Mouse (Mus musculus) lung, embryonic 14.5 days (tissue): ENCODE measurements around the gene Cxcl10. TPM values are rescaled to one million over a fixed set of nuclear protein-coding genes. Genes with fewer than 3 reads are reported as not detected.

Source experiments
- ATAC-seq: fragments of 200-750 bp; cut with Nextera tagmentation; 2 replicates; pipeline ENCODE4 v1.8.0; 2017; ENCODE audit warnings: mild to moderate bottlenecking, moderate TSS enrichment, moderate library complexity; ENCODE audit not compliant: insufficient read depth
- DNase-seq: peaks from one replicate; pipeline ENCODE4 v3.0.0-alpha.2; 2015
- H3K27ac ChIP-seq: fragments of 300-500 bp; sonication (generic); 2 replicates; pipeline ENCODE4 v1.5.1; 2014; ENCODE audit warnings: low read depth, mild to moderate bottlenecking, moderate library complexity
- H3K27me3 ChIP-seq: fragments of 300-500 bp; sonication (generic); 2 replicates; pipeline ENCODE4 v1.6.1; 2014; ENCODE audit warnings: low read length, control low read depth; ENCODE audit not compliant: insufficient read depth
- H3K36me3 ChIP-seq: fragments of 300-500 bp; sonication (generic); 2 replicates; pipeline ENCODE4 v1.6.1; 2014; ENCODE audit warnings: control low read depth; ENCODE audit not compliant: insufficient read depth
- H3K4me1 ChIP-seq: fragments of 300-500 bp; sonication (generic); 2 replicates; pipeline ENCODE4 v1.6.1; 2014; ENCODE audit warnings: antibody characterized with exemption, control low read depth; ENCODE audit not compliant: insufficient read depth
- H3K4me2 ChIP-seq: fragments of 300-500 bp; sonication (generic); 2 replicates; pipeline ENCODE4 v1.6.1; 2014; ENCODE audit warnings: mild to moderate bottlenecking
- H3K4me3 ChIP-seq: fragments of 300-500 bp; sonication (generic); 2 replicates; pipeline ENCODE4 v1.5.1; 2014; ENCODE audit warnings: low read depth, low read length
- H3K9ac ChIP-seq: fragments of 300-500 bp; sonication (generic); 2 replicates; pipeline ENCODE4 v1.6.1; 2014
- H3K9me3 ChIP-seq: fragments of 300-500 bp; sonication (generic); 2 replicates; pipeline ENCODE4 v1.6.1; 2016; ENCODE audit warnings: low read depth, low read length, control low read depth
- CTCF ChIP-seq: IDR thresholded peaks from 2 replicates; pipeline ENCODE4 v1.5.1; 2016; ENCODE audit warnings: antibody characterized with exemption, low read depth
- WGBS: fragments of 180-500 bp; shearing (Covaris S2); extraction: QIAGEN DNeasy Blood & Tissue Kit; methylation state at CpG from one replicate; pipeline ENCODE4 v1.1.7; 2014; 5-methylcytosine and 5-hydroxymethylcytosine counted together
- polyA plus RNA-seq: library from polyadenylated mRNA; unstranded; fragments of >200 nt; fragmentation: Nextera tagmentation; extraction: Ambion mirVana; gene quantifications from 2 replicates; pipeline ENCODE4 v1.2.1, GENCODE M21; 2014

Cxcl10 gene
- polyA plus RNA-seq, 1 experiment from 2014 or later: not detected

- Histone ChIP-seq H3K9me3 (no peaks in the 10 kb centered on the region), H3K4me2 (no peak overlapping the region), H3K4me1 (0 out of 2 replicates have a peak, but pooled peaks cover 2% of the 10 kb centered on the region), H3K9ac (no peak overlapping the region), H3K27ac (no peak overlapping the region), H3K4me3 (no peak overlapping the region), H3K36me3 (no peaks in the 10 kb centered on the region), H3K27me3 (no peaks in the 10 kb centered on the region)
- TF ChIP-seq CTCF: no peak
- ATAC-seq (no peak), DNase-seq (no peak)
- WGBS: 71% methylated on average over 3 of the region's 3 CpGs
Measured at GRCm38 (mm10) chr5:92336743-92337142, 11.9 kb downstream of the Cxcl10 start.

GRCm38 (mm10) chr5:92332359-92332840 lies 16.3 kb downstream of the Cxcl10 start:
- Histone ChIP-seq H3K27ac (peak overlapping the region; percentile 90), H3K27me3 (no peaks in the 10 kb centered on the region), H3K36me3 (no peaks in the 10 kb centered on the region), H3K4me1 (0 out of 2 replicates have a peak, but pooled peaks cover 2% of the 10 kb centered on the region), H3K9me3 (no peaks in the 10 kb centered on the region), H3K4me3 (no peak overlapping the region), H3K9ac (no peak overlapping the region), H3K4me2 (peak overlapping the region; percentile 44; the same call in 1 of the 2 replicates)
- ATAC-seq: peak; percentile 88
- peak; percentile 87 for DNase-seq
- 36% methylated on average over 9 of the region's 9 CpGs for WGBS
- TF ChIP-seq CTCF: no peak

- 0 out of 2 replicates have a peak, but pooled peaks cover 2% of the 10 kb centered on the region for H3K4me1 ChIP-seq
- no peak for TF ChIP-seq CTCF
- H3K27me3 ChIP-seq: no peaks in the 10 kb centered on the region
- 89% methylated on average over 17 of the region's 17 CpGs for WGBS
- peak; percentile 38; the same call in 1 of the 2 replicates for ATAC-seq
- H3K4me2 ChIP-seq: peak within 1 kb of the TSS; percentile 44; the same call in 1 of the 2 replicates
- no peaks in the 10 kb centered on the region for H3K36me3 ChIP-seq
- no peak within 1 kb of the TSS for H3K4me3 ChIP-seq
- H3K9me3 ChIP-seq: no peaks in the 10 kb centered on the region
- no peak for DNase-seq
- peak within 1 kb of the TSS; percentile 90 for H3K27ac ChIP-seq
- no peak within 1 kb of the TSS for H3K9ac ChIP-seq
Measured at GRCm38 (mm10) chr5:92331635-92332338, 16.9 kb downstream of the Cxcl10 start, which contains the start of gene Art3. Art3 (plus strand) TSS chr5:92331827.

- H3K4me1 ChIP-seq: 0 out of 2 replicates have a peak, but pooled peaks cover 2% of the 10 kb centered on the region
- no peak overlapping the region for H3K27ac ChIP-seq
- no peak overlapping the region for H3K4me2 ChIP-seq
- no peaks in the 10 kb centered on the region for H3K36me3 ChIP-seq
- H3K4me3 ChIP-seq: no peak overlapping the region
- H3K9me3 ChIP-seq: no peaks in the 10 kb centered on the region
- ATAC-seq (no peak), DNase-seq (no peak)
- H3K9ac ChIP-seq: no peak overlapping the region
- H3K27me3 ChIP-seq: no peaks in the 10 kb centered on the region
- no peak for TF ChIP-seq CTCF
- WGBS: 81% methylated on average over 12 of the region's 12 CpGs
Measured at GRCm38 (mm10) chr5:92331122-92331521, 17.6 kb downstream of the Cxcl10 start.

DNA sequence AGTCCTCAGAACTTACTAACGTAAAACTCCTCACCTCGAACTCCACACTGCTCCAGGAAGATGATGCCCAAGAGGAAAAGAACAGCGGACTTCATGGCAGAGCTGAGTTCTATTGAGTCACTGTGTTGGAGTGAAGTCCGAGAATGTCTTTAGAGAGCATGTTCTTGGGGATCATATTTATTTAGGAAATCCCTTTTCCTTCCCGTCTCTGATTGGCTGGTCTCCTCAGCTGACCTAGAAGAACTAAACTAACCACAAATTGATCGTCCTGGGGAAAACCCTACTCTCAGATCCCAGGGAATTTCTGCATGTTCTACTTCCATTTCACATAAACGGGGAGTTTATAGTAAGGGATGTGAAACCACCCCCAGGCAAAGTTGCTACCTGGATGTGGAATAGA lies 20.8 kb downstream of the Cxcl10 start, which contains the start of gene Cxcl9:
Cxcl9 (minus strand) TSS at position 151 of the 400 bp plus-strand sequence.
- H3K4me1 ChIP-seq: peaks cover 10% of the 10 kb centered on the region; the same call in 1 of the 2 replicates
- H3K9ac ChIP-seq: no peak within 1 kb of the TSS
- no peaks in the 10 kb centered on the region for H3K27me3 ChIP-seq
- no peaks in the 10 kb centered on the region for H3K36me3 ChIP-seq
- no peak for TF ChIP-seq CTCF
- no peaks in the 10 kb centered on the region for H3K9me3 ChIP-seq
- DNase-seq (no peak), ATAC-seq (no peak)
- H3K4me3 ChIP-seq: no peak within 1 kb of the TSS
- H3K27ac ChIP-seq: no peak within 1 kb of the TSS
- H3K4me2 ChIP-seq: no peak within 1 kb of the TSS
- 79% methylated on average over 7 of the region's 7 CpGs for WGBS

DNA sequence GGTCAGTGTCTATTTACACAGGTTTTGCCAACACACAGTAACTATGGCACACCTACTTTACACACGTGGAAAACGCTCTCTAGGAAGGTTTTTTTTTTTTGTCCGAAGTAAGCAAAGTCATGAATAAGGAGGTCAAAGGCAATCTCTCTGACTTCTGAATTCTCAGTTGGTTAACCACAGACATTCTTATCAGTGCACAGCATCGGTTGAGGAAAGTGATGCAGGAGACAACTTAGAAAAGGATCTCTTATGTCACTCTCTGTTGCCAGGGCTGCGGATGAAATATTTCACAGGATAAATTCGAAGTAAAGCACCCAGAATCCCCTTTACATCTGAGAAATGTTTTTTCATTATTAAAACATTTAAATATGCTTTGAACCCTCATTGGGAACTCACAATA lies 21.3 kb downstream of the Cxcl10 start:
- Histone ChIP-seq H3K4me3 (no peak overlapping the region), H3K4me1 (peaks cover 10% of the 10 kb centered on the region; the same call in 1 of the 2 replicates), H3K4me2 (no peak overlapping the region), H3K27ac (no peak overlapping the region), H3K9me3 (no peaks in the 10 kb centered on the region), H3K27me3 (no peaks in the 10 kb centered on the region), H3K9ac (no peak overlapping the region), H3K36me3 (no peaks in the 10 kb centered on the region)
- no peak for TF ChIP-seq CTCF
- no peak for DNase-seq
- 67% methylated on average over 6 of the region's 6 CpGs for WGBS
- no peak for ATAC-seq

DNA sequence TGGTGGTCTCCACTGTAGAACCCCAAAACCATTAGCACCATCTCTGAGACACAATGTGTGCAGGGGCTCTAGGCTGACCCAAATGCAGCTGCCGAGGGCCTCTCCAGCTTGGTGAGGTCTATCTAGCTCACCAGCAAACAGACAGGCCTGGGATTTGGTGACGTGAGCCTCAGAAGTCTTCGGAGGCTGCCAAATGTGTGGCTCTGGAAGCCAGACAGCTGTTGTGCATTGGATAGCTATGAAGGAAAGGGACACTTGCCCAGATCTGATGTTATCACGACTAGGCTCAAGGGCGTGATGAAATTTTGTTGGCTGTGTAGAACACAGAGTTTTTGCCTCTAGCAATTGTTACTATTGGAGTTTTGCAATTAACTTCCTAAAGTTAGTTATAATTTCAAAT lies 25.4 kb downstream of the Cxcl10 start:
- Histone ChIP-seq H3K27me3 (no peaks in the 10 kb centered on the region), H3K27ac (0 out of 2 replicates have a peak overlapping the region, but pooled peaks have one; percentile 42), H3K4me2 (no peak overlapping the region), H3K4me3 (no peak overlapping the region), H3K4me1 (peaks cover 7% of the 10 kb centered on the region; the same call in 1 of the 2 replicates), H3K36me3 (no peaks in the 10 kb centered on the region), H3K9me3 (no peaks in the 10 kb centered on the region), H3K9ac (no peak overlapping the region)
- DNase-seq (peak; percentile 90), ATAC-seq (peak; percentile 94)
- 46% methylated on average over 5 of the region's 5 CpGs for WGBS
- no peak for TF ChIP-seq CTCF
